Mouse (Mus musculus): ENCODE results near the gene Ccdc141.

Gene Ccdc141

GRCm38 (mm10) chr2:77134906-77135305 is 35.5 kb downstream of the Ccdc141 start:
- no peak for DNase-seq (ENCODE audit: low read depth, low spot score)

DNA sequence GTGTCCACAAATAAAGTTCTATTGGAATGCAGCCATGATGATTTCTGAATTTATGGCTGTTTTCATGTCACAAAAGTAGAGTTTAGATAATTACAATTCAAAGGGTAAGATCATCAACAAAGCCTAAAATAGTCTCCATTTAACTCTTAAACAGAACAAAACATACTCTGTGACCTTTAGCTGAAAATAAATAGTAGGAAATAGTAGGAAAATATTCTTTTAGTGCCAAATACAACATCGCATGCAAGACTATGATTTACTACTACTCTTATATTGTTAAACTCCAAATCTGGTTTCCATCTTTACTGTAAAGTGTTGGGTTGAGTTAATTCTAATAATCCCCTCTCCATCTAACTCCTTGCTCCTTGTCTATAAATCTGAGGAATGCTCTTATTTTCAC is 37.0 kb downstream of the Ccdc141 start:
- no peak for DNase-seq (ENCODE audit: low read depth, low spot score)

DNA sequence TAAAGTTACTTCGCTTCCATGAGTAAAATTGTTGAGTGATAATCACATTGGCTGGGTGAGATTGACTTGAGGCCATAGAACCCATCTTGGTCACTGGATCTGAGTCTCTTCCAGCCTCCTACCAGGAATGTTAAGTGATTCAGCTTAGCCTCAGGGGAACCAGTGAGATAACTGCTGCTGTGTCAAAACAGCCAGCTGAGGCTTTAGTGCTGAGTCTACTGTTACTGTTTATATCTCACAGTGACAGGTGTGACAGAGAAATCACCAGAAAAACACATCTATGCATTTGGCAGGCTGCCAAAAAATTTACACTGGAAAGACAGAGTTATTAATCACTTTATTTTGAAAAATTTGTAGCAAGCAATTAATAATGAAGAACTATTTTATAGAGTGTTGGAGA is 43.5 kb downstream of the Ccdc141 start:
- no peak for DNase-seq (ENCODE audit: low read depth, low spot score)

DNA sequence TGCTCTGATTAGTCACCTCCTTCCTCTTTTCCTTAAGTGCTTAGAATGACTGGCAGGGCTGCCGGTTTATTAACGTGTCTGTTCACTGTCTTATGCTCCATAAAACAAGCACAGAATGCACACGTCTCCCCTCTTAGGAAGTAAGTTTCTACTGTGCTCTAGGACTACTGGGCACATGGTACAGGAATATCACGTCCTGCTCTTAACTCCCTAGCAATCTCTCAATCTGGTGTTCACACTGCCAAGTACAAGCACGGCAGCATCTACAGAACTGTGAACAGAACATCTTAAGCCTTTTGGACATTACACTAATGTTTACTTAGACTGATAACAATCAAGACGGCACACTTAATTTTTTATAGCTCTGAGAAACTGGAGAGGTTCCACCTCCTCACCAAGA is 52.3 kb downstream of the Ccdc141 start:
- no peak for DNase-seq (ENCODE audit: low read depth, low spot score)

- no peak for DNase-seq (ENCODE audit: low read depth, low spot score)
These were observed 56.1 kb downstream of the Ccdc141 start for GRCm38 (mm10) chr2:77114335-77114734.

- no peak for DNase-seq (ENCODE audit: low read depth, low spot score)
These were observed 56.6 kb downstream of the Ccdc141 start for GRCm38 (mm10) chr2:77113867-77114266.

DNA sequence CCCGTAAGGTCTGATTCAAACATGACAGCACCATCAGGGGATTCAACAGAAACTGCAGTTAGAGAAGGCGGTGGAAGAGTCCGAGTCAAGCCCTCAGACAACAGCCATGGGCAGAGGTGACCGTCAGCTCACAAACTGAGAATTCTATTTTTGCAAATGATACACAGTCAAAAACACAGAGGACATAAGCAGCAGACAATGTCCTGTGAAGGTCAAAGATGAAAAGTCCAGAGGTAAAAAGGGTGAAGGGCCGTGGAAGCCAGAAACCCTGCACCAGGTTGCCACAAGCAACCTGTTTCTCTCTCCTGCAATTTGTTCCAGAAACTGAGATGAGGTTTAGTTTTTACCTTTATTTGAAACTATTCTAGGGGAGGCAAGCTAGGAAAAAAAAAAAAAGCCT is 57.4 kb downstream of the Ccdc141 start:
- DNase-seq (ENCODE audit: low read depth, low spot score): no peak

GRCm38 (mm10) chr2:77111095-77111494 is 59.3 kb downstream of the Ccdc141 start:
- DNase-seq (ENCODE audit: low read depth, low spot score): no peak

GRCm38 (mm10) chr2:77110365-77110764 is 60.1 kb downstream of the Ccdc141 start:
- DNase-seq (ENCODE audit: low read depth, low spot score): no peak

GRCm38 (mm10) chr2:77109506-77110123 is 60.8 kb downstream of the Ccdc141 start:
- no peak for DNase-seq (ENCODE audit: low read depth, low spot score)

GRCm38 (mm10) chr2:77108562-77108961 is 61.9 kb downstream of the Ccdc141 start:
- peak; percentile 8 for DNase-seq (ENCODE audit: low read depth, low spot score)

GRCm38 (mm10) chr2:77106150-77106549 is 64.3 kb downstream of the Ccdc141 start:
- no peak for DNase-seq (ENCODE audit: low read depth, low spot score)

DNA sequence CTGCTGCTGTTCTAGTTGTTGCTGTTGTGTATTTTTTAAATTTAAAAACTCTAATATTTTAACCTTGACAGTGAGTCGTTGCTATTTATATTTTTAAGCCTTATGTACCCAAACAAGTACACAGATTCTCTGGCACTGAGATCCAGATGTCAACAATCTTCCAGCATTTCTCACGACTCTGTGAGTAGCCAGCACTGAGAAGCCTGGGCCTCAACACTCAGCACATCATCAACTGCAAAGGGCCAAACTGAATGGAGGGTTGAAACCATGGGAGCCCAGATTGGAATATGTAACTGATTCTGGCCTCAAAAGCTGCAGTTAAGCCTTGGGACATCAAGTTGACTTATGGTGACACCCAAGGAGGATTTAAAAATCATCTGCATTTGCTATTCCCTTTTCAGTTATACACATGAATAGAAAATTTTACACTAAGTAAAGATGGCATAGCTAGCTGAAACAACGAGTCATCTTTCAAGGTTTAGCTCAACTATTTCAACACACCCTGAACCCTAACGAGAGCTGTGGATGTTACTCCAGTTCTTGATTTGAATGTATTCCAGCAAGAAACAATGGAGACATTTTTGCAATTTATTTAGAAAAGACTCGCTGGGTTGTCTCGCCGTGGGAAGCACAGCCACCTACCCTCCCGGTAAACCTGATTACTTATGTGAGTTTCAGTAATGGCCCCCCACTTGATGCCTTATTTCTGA is 65.3 kb downstream of the Ccdc141 start:
- DNase-seq (ENCODE audit: low read depth, low spot score): no peak

DNA sequence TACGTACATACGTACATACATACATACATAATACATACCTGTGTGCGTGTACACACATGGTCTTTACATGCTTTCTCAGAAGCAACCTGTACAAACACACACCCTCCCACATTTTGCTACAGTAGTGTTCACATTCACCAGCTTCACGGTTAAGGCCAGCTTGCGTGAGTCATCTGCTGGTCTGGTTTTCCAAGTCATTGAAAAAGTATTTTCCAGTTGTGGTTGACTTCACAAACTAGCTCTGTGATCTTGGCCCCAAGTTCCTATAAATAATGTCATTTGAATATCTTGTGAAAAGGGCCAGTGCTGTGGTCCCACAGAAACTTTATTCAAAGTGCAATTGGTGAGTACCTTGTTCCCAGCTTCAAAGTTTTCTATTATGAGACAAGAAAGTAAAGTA is 67.9 kb downstream of the Ccdc141 start:
- no peak for DNase-seq (ENCODE audit: low read depth, low spot score)

DNA sequence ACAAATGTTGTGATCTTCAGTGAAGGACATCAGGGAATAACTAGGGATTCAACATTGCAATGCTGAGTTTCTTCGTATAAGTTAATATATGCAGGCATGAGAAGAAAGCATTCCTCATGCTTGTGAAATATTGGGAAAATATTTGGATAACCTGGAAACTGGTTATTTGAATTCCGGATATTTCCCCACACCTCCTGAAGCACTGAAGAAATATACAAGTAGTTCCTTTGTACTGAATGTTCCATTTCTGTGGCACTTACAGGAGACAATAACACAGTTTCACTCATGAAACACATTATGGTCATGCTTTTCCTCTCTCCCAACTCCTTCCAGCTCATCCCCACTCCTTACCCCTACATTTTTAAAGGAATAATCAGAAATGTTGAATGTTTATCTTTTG is 70.6 kb downstream of the Ccdc141 start:
- no peak for DNase-seq (ENCODE audit: low read depth, low spot score)

GRCm38 (mm10) chr2:77098769-77099168 is 71.7 kb downstream of the Ccdc141 start:
- no peak for DNase-seq (ENCODE audit: low read depth, low spot score)

DNA sequence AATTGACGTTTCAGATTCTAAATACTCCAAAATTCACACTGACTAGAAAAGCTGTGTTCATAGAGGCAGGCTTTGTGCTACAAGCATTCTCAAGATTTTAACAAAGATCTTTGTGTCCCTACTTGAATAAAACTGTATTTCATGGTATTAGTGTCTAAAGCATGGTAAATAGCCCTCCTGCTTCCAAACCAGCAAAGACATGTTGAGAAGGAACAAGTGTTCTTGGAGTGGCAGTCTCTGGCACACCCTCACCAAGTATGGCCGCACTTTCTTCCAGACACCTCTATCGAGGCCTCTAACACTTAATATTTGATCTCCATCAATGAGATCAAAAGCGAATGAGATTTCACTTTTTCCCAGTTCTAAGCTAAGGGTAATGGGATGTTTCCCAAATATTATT is 78.7 kb downstream of the Ccdc141 start:
- DNase-seq (ENCODE audit: low read depth, low spot score): no peak

DNA sequence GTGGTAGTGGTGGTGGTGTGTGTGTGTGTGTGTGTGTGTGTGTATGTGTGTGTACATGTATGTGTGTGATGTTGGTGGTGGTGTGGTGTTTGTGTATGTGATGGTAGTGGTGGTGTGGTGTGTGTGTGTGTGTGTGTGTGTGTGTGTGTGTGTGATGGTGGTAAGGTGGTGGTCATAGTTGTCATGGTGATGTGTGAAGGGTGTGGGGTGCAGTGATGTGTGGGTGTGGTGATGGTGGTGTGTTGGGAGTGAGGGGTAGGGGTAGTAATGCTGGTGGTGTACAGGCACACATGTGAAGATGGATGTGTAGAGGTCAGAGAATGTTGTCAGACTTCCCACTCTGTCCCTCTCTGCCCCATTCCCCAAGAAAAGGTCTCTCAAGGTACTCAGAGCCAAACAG is 85.1 kb downstream of the Ccdc141 start:
- no peak for DNase-seq (ENCODE audit: low read depth, low spot score)

DNA sequence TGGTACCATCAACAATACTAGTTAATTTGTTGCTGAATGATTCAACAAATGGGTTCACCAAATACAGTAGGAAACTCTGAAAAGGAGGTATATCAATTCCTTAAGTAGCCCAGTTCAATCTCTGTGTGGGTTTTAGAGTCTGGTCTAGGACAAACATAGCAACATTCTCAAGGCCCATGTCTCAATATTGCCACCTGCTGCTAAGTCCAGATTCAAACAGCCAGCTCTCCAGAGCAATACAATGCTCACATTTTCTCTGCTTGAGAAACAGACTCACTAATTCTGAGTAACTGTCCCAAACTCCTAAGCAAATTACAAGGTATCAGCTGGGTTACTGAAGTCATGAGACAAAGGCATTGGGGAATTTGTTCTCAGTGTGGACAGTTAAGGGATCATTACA is 85.8 kb downstream of the Ccdc141 start:
- no peak for DNase-seq (ENCODE audit: low read depth, low spot score)

DNA sequence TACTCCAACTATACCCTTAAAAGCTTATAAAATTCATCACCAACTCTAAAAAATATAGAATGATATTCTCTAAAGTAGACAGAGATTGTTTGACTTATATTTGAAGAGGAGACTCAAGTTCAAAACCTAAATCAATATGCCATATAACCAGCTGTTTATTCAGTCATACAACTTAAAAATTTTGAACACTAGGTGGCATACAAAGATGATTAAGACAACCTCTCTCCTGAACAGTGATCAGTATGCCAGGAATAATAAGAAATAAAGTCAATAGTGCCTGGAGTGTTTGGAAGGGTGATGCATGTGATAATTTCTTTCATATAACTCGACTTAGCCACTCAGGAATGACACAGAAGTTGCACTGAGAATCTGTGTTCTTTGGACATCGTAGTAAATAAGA is 89.3 kb downstream of the Ccdc141 start:
- DNase-seq (ENCODE audit: low read depth, low spot score): no peak

DNA sequence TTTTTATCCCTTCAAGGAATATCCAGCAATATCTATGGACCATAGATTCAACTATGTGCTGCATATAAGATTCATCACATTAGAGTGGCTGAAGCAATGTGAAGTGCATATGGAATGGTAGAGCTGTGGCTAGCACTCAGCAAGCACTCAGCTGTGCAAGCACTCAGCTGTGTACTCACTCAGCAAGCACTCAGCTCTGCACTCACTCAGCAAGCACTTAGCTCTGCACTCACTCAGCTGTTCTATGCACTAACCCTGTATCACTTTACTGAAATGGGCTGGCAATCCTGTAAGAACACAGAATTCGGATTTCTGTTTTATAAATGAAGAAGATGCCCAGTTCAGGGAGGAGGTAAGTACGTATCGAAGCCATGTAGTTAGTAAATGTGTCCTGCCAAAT is 89.8 kb downstream of the Ccdc141 start:
- no peak for DNase-seq (ENCODE audit: low read depth, low spot score)

GRCm38 (mm10) chr2:77078746-77079145 is 91.7 kb downstream of the Ccdc141 start:
- DNase-seq (ENCODE audit: low read depth, low spot score): no peak

DNA sequence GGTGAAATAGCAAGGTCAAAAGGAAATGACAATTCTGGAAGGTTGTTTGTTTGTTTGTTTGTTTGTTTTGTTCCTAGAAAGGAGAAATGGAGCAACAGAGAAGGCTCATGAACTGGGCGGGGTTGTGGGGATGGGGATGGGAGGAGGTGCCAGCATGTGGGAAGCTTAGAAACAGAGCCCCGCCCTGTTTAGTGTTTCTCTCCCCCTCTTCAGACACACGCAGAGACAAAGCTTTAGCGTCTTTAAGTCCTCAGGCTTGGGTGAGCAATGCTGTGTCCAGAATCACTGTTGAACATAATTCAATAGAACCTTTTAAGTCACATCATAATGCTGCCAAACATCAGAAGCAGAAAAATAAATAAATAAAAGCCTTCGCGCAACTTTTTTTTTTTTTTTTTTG is 96.1 kb downstream of the Ccdc141 start:
- peak; percentile 39 for DNase-seq (ENCODE audit: low read depth, low spot score)

- no peak for DNase-seq (ENCODE audit: low read depth, low spot score)
These were observed 96.5 kb downstream of the Ccdc141 start for GRCm38 (mm10) chr2:77073930-77074329.
